In the genomic region with DNA sequence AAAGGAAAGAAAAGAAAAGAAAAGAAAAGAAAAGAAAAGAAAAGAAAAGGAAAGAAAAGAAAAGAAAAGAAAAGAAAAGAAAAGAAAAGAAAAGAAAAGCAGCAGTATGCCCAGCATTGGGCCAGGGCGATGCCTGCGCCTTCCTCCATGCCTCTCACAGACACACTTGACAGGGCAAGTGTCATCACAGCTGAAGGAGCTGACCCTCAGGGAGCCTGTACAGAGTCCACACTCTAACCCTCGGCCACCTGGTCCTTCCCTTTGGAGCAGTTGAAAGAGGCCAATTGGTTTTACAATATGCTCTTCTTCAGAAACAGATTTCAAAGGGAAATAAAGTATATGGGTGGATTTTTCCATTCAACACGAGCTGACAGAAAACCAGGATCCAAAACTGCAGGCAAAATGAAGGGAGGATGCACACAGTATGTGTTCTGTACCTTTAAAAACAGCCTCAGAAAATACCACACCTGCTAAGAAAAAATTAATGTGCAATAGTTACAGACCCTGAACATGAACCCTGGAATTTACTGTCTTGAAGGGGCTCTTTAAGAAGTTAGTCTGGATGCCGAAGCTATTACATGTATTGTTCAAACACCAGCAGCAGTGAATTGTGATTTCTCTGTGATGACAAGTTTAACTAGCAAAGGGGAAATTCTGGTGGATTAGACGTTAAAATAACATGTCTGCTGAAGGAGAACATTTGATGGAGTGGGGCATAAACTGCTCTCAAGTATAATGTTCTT, we compare ENCODE assay signal across 23 mouse cellular contexts. TPM values are rescaled to one million over a fixed set of nuclear protein-coding genes. Genes with fewer than 3 reads are reported as not detected.
A peak's percentile ranks its signal among the peaks of the same experiment; 100 is the strongest.
DNase-seq lines count a peak whose midpoint lies in the region; ATAC-seq and TF ChIP-seq lines count a peak whose summit lies in the region.
"Had no signal": no experiment of that assay in that cellular context is flagged by ENCODE, and none has a peak within 500 bp of the region (broad histone marks: within the 10 kb centered on the region; RNA-seq: fewer than 3 reads in every experiment).

No protein-coding gene starts in this region.

- no peaks in the 10 kb centered on the region; the same call in 1 of the 2 replicates for H3K4me1 ChIP-seq in forebrain, embryonic 14.5 days (ENCODE audit: control insufficient read depth, insufficient read depth, low read length)
- peaks cover 6% of the 10 kb centered on the region for H3K4me1 ChIP-seq in forebrain, embryonic 15.5 days
- no peaks in the 10 kb centered on the region for H3K4me1 ChIP-seq in kidney, embryonic 16.5 days (ENCODE audit: insufficient read depth, low read length)
- H3K4me1 ChIP-seq in lung, embryonic 16.5 days (replicated peaks; ENCODE audit: control insufficient read depth, insufficient read depth, low read length): peaks cover 11% of the 10 kb centered on the region
- H3K4me1 ChIP-seq in lung, adult 2 months (ENCODE audit: control insufficient read depth, insufficient read depth, low read length): peaks cover 4% of the 10 kb centered on the region
- H3K4me1 ChIP-seq: embryonic facial prominence, embryonic 12.5 days had no signal

- ATAC-seq in forebrain, embryonic 14.5 days: no peak
- no peak for ATAC-seq in forebrain, embryonic 15.5 days (replicated peaks)
- ATAC-seq in kidney, embryonic 16.5 days (ENCODE audit: low FRiP score, low TSS enrichment): no peak
- ATAC-seq in lung, embryonic 16.5 days (ENCODE audit: low read depth): peak; percentile 45; the same call in 1 of the 2 replicates
- ATAC-seq: CD4-positive, CD25-positive, alpha-beta regulatory T cell, adult 4 months had no signal

- H3K36me3 ChIP-seq in forebrain, embryonic 14.5 days (ENCODE audit: control insufficient read depth, insufficient read depth, low read length): no peaks in the 10 kb centered on the region
- no peaks in the 10 kb centered on the region for H3K36me3 ChIP-seq in forebrain, embryonic 15.5 days
- no peaks in the 10 kb centered on the region for H3K36me3 ChIP-seq in kidney, embryonic 16.5 days (ENCODE audit: insufficient read depth, low read length)
- H3K36me3 ChIP-seq in lung, embryonic 16.5 days (ENCODE audit: control insufficient read depth, insufficient read depth, low read length): no peaks in the 10 kb centered on the region
- H3K36me3 ChIP-seq: embryonic facial prominence, embryonic 12.5 days; forebrain, embryonic 12.5 days; heart, embryonic 15.5 days; hindbrain, embryonic 13.5 days had no signal

- no peak overlapping the region for H3K4me3 ChIP-seq in forebrain, embryonic 14.5 days (ENCODE audit: low read depth, low read length)
- H3K4me3 ChIP-seq in forebrain, embryonic 15.5 days: no peak overlapping the region
- no peak overlapping the region for H3K4me3 ChIP-seq in kidney, embryonic 16.5 days (ENCODE audit: low read length)
- no peak overlapping the region for H3K4me3 ChIP-seq in layer of hippocampus, adult 2 months
- no peak overlapping the region for H3K4me3 ChIP-seq in lung, embryonic 16.5 days (ENCODE audit: low read length)
- no peak overlapping the region for H3K4me3 ChIP-seq in lung, adult 2 months (replicated peaks; ENCODE audit: extremely low read depth, low read depth, low read length)
- H3K4me3 ChIP-seq: embryonic facial prominence, embryonic 12.5 days; forebrain, embryonic 12.5 days; heart, embryonic 15.5 days; hindbrain, embryonic 13.5 days had no signal

- no peak overlapping the region for H3K27ac ChIP-seq in forebrain, embryonic 14.5 days (ENCODE audit: low read depth, low read length)
- no peak overlapping the region for H3K27ac ChIP-seq in forebrain, embryonic 15.5 days (replicated peaks)
- H3K27ac ChIP-seq in kidney, embryonic 16.5 days (ENCODE audit: low read length): no peak overlapping the region
- H3K27ac ChIP-seq in layer of hippocampus, adult 2 months: peak overlapping the region; percentile 65
- H3K27ac ChIP-seq in lung, embryonic 16.5 days (ENCODE audit: low read length): peak overlapping the region; percentile 36; the same call in 1 of the 2 replicates
- H3K27ac ChIP-seq: embryonic facial prominence, embryonic 12.5 days; forebrain, embryonic 12.5 days; heart, embryonic 15.5 days; hindbrain, embryonic 13.5 days had no signal

- WGBS in forebrain, embryonic 14.5 days: 68% methylated on average over 6 of the region's 6 CpGs
- WGBS in forebrain, embryonic 15.5 days: 57% methylated on average over 6 of the region's 6 CpGs
- WGBS in kidney, embryonic 16.5 days: 41% methylated on average over 6 of the region's 6 CpGs
- WGBS in lung, embryonic 16.5 days: 33% methylated on average over 6 of the region's 6 CpGs
- WGBS in lung, adult 2 months: 53% methylated on average over 6 of the region's 6 CpGs

- no peaks in the 10 kb centered on the region for H3K9me3 ChIP-seq in forebrain, embryonic 14.5 days (replicated peaks; ENCODE audit: control insufficient read depth, low read length)
- H3K9me3 ChIP-seq in forebrain, embryonic 15.5 days: no peaks in the 10 kb centered on the region
- no peaks in the 10 kb centered on the region for H3K9me3 ChIP-seq in kidney, embryonic 16.5 days (ENCODE audit: low read length)
- no peaks in the 10 kb centered on the region for H3K9me3 ChIP-seq in lung, embryonic 16.5 days (ENCODE audit: control insufficient read depth, low read length)
- H3K9me3 ChIP-seq: embryonic facial prominence, embryonic 12.5 days; forebrain, embryonic 12.5 days; G1E; heart, embryonic 15.5 days; hindbrain, embryonic 13.5 days had no signal

- no peak for TF ChIP-seq POLR2A in lung, adult 2 months (IDR thresholded peaks at IDR 0.05; ENCODE audit: borderline replicate concordance, extremely low read depth, low read depth, low read length)

- H3K4me2 ChIP-seq in forebrain, embryonic 14.5 days (ENCODE audit: low read length): no peak overlapping the region
- H3K4me2 ChIP-seq in forebrain, embryonic 15.5 days (replicated peaks): no peak overlapping the region
- H3K4me2 ChIP-seq in kidney, embryonic 16.5 days (replicated peaks; ENCODE audit: low read depth, low read length): no peak overlapping the region
- H3K4me2 ChIP-seq in lung, embryonic 16.5 days (ENCODE audit: low read depth, low read length): 0 out of 2 replicates have a peak overlapping the region, but pooled peaks have one; percentile 7
- H3K4me2 ChIP-seq: embryonic facial prominence, embryonic 12.5 days; forebrain, embryonic 12.5 days; heart, embryonic 15.5 days; hindbrain, embryonic 13.5 days had no signal

- peak; percentile 15 for DNase-seq in forebrain, embryonic 14.5 days (ENCODE audit: low spot score)
- peak; percentile 19 for DNase-seq in kidney, adult 9 months
- no peak for DNase-seq in layer of hippocampus, adult 2 months (ENCODE audit: low spot score in 2 of 2)
- no peak for DNase-seq in layer of hippocampus, postnatal 25 days (ENCODE audit: extremely low spot score in 1 of 2, low spot score in 1 of 2)
- DNase-seq in lung, adult 2 months: no peak
- DNase-seq: adrenal gland, postnatal 10 days; B cell, adult 2 months; cerebellum, adult 11-12 months; cerebellum, adult 9-10 months; cerebellum, postnatal 25 days; gastrocnemius, postnatal 36 days; heart, adult 11 months; heart, postnatal 14 days had no signal

- no peaks in the 10 kb centered on the region for H3K27me3 ChIP-seq in forebrain, embryonic 14.5 days (replicated peaks; ENCODE audit: control insufficient read depth, insufficient read depth, low read length)
- no peaks in the 10 kb centered on the region for H3K27me3 ChIP-seq in forebrain, embryonic 15.5 days
- H3K27me3 ChIP-seq in kidney, embryonic 16.5 days (ENCODE audit: insufficient read depth, low read length): no peaks in the 10 kb centered on the region
- H3K27me3 ChIP-seq in lung, embryonic 16.5 days (ENCODE audit: control insufficient read depth, insufficient read depth, low read depth, low read length): no peaks in the 10 kb centered on the region
- H3K27me3 ChIP-seq: embryonic facial prominence, embryonic 12.5 days; forebrain, embryonic 12.5 days; heart, embryonic 15.5 days; hindbrain, embryonic 13.5 days had no signal

- H3K9ac ChIP-seq in forebrain, embryonic 14.5 days (ENCODE audit: low read length): no peak overlapping the region
- no peak overlapping the region for H3K9ac ChIP-seq in forebrain, embryonic 15.5 days (replicated peaks)
- H3K9ac ChIP-seq in kidney, embryonic 16.5 days (replicated peaks; ENCODE audit: low read length): no peak overlapping the region
- H3K9ac ChIP-seq in lung, embryonic 16.5 days (ENCODE audit: low read length): no peak overlapping the region
- H3K9ac ChIP-seq: embryonic facial prominence, embryonic 12.5 days; forebrain, embryonic 12.5 days; heart, embryonic 15.5 days; hindbrain, embryonic 13.5 days had no signal

- no peak for TF ChIP-seq CTCF in layer of hippocampus, adult 2 months (conservative IDR thresholded peaks at IDR 0.05)
- no peak for TF ChIP-seq CTCF in lung, adult 2 months (IDR thresholded peaks at IDR 0.05; ENCODE audit: insufficient read depth, low read length)

RNA-seq across cellular contexts. Expression of gene Ttll11, which starts 7.3 kb away (rescaled TPM):
- 2.4 and 3.1 TPM in 2 replicates for polyA plus RNA-seq in forebrain, embryonic 14.5 days (2014; fragmentation: Nextera tagmentation; extraction: Ambion mirVana)
- polyA plus RNA-seq in forebrain, embryonic 15.5 days (2015; fragmentation: Nextera tagmentation; extraction: Ambion mirVana): 2.7 and 3.0 TPM in 2 replicates
- 0.28 and 0.75 TPM in 2 replicates for polyA plus RNA-seq in kidney, embryonic 16.5 days (2015; fragmentation: Nextera tagmentation; extraction: Ambion mirVana)
- total RNA-seq in layer of hippocampus, adult 2 months (2021): 10 to 100 TPM; 33.9 to 38.8 TPM
- 10 to 100 TPM; 30.5 to 30.7 TPM for total RNA-seq in layer of hippocampus, postnatal 25 days (2021)
- polyA plus RNA-seq in lung, embryonic 16.5 days (2015; fragmentation: Nextera tagmentation; extraction: Ambion mirVana): 0.55 and 0.60 TPM in 2 replicates
- polyA plus RNA-seq in lung, adult 2 months (2012; rRNA removed): 1.3 and 1.7 TPM in 2 replicates
- total RNA-seq: hematopoietic stem cell, adult 5-6 weeks had no signal
- polyA plus RNA-seq: CD4-positive, CD25-positive, alpha-beta regulatory T cell, adult 4 months had no signal

Comparison
In these comparisons a context has a peak if more than half of its experiments do, and no peak if none do; other contexts are left out.
1. DNase-seq: peak in forebrain, embryonic 14.5 days (single experiment) and kidney, adult 9 months (single experiment); none in layer of hippocampus, adult 2 months (0 of 2), layer of hippocampus, postnatal 25 days (0 of 2) and lung, adult 2 months (single experiment).
2. H3K27ac ChIP-seq: peak in layer of hippocampus, adult 2 months (single experiment) and lung, embryonic 16.5 days (single experiment); none in forebrain, embryonic 14.5 days (single experiment), forebrain, embryonic 15.5 days (single experiment) and kidney, embryonic 16.5 days (single experiment).